ENCODE assay signal across 39 mouse cellular contexts in the genomic region with DNA sequence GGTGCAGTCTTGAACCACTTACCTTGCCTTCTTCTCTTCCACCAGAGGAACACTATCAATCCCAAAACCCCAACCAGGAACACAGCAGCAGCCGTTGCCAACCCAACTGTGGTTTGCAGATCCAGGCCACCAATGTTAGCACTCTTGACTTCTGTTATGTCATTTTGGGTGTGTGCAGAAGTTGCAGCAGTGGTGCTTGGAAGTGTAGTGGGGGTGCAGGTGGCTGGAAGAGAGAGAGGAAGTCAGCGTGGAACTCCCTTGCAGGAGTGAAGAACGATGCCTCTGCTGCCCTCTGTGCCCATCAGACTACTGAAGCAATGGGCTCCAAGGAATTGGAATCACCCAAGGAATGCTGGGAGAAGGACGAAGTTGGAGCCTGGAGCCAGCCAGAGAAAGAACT. TPM values are rescaled to one million over a fixed set of nuclear protein-coding genes. Genes with fewer than 3 reads are reported as not detected.
A peak's percentile ranks its signal among the peaks of the same experiment; 100 is the strongest.
DNase-seq lines count a peak whose midpoint lies in the region; ATAC-seq and TF ChIP-seq lines count a peak whose summit lies in the region.
"Had no signal": no experiment of that assay in that cellular context is flagged by ENCODE, and none has a peak within 500 bp of the region (broad histone marks: within the 10 kb centered on the region; RNA-seq: fewer than 3 reads in every experiment).

No protein-coding gene starts in this region.

- no peak overlapping the region for H3K27ac ChIP-seq in lung, postnatal 0 days (ENCODE audit: low read length)
- H3K27ac ChIP-seq in macrophage = peak overlapping the region; percentile 88
- no peak overlapping the region for H3K27ac ChIP-seq in forebrain, embryonic 12.5 days
- H3K27ac ChIP-seq: embryonic facial prominence, embryonic 13.5 days; hindbrain, embryonic 12.5 days; kidney, postnatal 0 days; left cerebral cortex, adult 2 months; limb, embryonic 13.5 days; midbrain, embryonic 12.5 days; neural tube, embryonic 13.5 days; stomach, embryonic 15.5 days had no signal

- intact Hi-C loops in left cerebral cortex, postnatal 36 days (cut with DNase I) = no loop called here

- H3K4me1 ChIP-seq in lung, postnatal 0 days (ENCODE audit: insufficient read depth, low read depth, low read length) = no peaks in the 10 kb centered on the region
- no peaks in the 10 kb centered on the region for H3K4me1 ChIP-seq in forebrain, embryonic 12.5 days
- H3K4me1 ChIP-seq: embryonic facial prominence, embryonic 13.5 days; hindbrain, embryonic 12.5 days; limb, embryonic 13.5 days; liver, embryonic 13.5 days; midbrain, embryonic 12.5 days; neural tube, embryonic 13.5 days; stomach, embryonic 15.5 days had no signal

- no peak for TF ChIP-seq CTCF in lung, postnatal 0 days (IDR thresholded peaks at IDR 0.05)

- no peak overlapping the region for H3K4me2 ChIP-seq in lung, postnatal 0 days (replicated peaks; ENCODE audit: low read depth, low read length)
- H3K4me2 ChIP-seq in forebrain, embryonic 12.5 days = no peak overlapping the region
- H3K4me2 ChIP-seq: embryonic facial prominence, embryonic 13.5 days; heart, embryonic 11.5 days; hindbrain, embryonic 12.5 days; limb, embryonic 13.5 days; liver, embryonic 13.5 days; lung, embryonic 14.5 days; midbrain, embryonic 12.5 days; neural tube, embryonic 13.5 days; stomach, embryonic 15.5 days had no signal

- H3K9me3 ChIP-seq in lung, postnatal 0 days (ENCODE audit: low read length) = no peaks in the 10 kb centered on the region
- H3K9me3 ChIP-seq in forebrain, embryonic 12.5 days = no peaks in the 10 kb centered on the region
- H3K9me3 ChIP-seq: embryonic facial prominence, embryonic 13.5 days; G1E; hindbrain, embryonic 12.5 days; limb, embryonic 13.5 days; liver, embryonic 13.5 days; midbrain, embryonic 12.5 days; neural tube, embryonic 13.5 days; stomach, embryonic 15.5 days had no signal

- WGBS in lung, postnatal 0 days = 70% methylated on average over 4 of the region's 4 CpGs
- 21% methylated on average over 4 of the region's 4 CpGs for WGBS in macrophage (ENCODE audit: missing documents)
- 94% methylated on average over 4 of the region's 4 CpGs for WGBS in forebrain, embryonic 12.5 days

- no peak overlapping the region for H3K4me3 ChIP-seq in lung, postnatal 0 days (ENCODE audit: low read depth, low read length)
- no peak overlapping the region for H3K4me3 ChIP-seq in macrophage (ENCODE audit: inconsistent target)
- no peak overlapping the region for H3K4me3 ChIP-seq in forebrain, embryonic 12.5 days (replicated peaks)
- H3K4me3 ChIP-seq: embryonic facial prominence, embryonic 13.5 days; hindbrain, embryonic 12.5 days; left cerebral cortex, adult 2 months; limb, embryonic 13.5 days; liver, embryonic 13.5 days; midbrain, embryonic 12.5 days; neural tube, embryonic 13.5 days; stomach, embryonic 15.5 days had no signal

- no peak overlapping the region for H3K9ac ChIP-seq in lung, postnatal 0 days (replicated peaks; ENCODE audit: low read depth)
- H3K9ac ChIP-seq in forebrain, embryonic 12.5 days = no peak overlapping the region
- H3K9ac ChIP-seq: embryonic facial prominence, embryonic 13.5 days; forebrain, postnatal 0 days; hindbrain, embryonic 12.5 days; limb, embryonic 13.5 days; liver, embryonic 13.5 days; lung, embryonic 14.5 days; midbrain, embryonic 12.5 days; neural tube, embryonic 13.5 days; stomach, embryonic 15.5 days had no signal

- DNase-seq in heart, adult 11 months = peak; percentile 91
- DNase-seq in heart, adult 8-10 months (ENCODE audit: low spot score) = no peak
- DNase-seq in lung, postnatal 0 days (ENCODE audit: low spot score) = peak; percentile 29
- no peak for DNase-seq in lung, postnatal 10 days
- peak; percentile 31 for DNase-seq in testis, postnatal 10 days (ENCODE audit: low spot score)
- no peak for DNase-seq in left cerebral cortex, postnatal 36 days (ENCODE audit: low spot score in 2 of 2)
- DNase-seq: adrenal gland, postnatal 14 days; cerebellum, adult 18-20 months; cerebellum, postnatal 10 days; embryo, embryonic 11 days; forebrain, postnatal 0 days; gastrocnemius, postnatal 10 days; heart, postnatal 36 days; kidney, adult 8-10 months; liver, embryonic 13.5 days; lung, embryonic 14.5 days; retina, postnatal 1 day; right cerebral cortex, postnatal 14 days; thymus, adult 18-20 months; thymus, postnatal 25 days had no signal

- H3K79me2 ChIP-seq in macrophage (ENCODE audit: inconsistent target) = peaks cover 14% of the 10 kb centered on the region; the same call in 1 of the 2 replicates

- no peak for ATAC-seq in lung, postnatal 0 days
- ATAC-seq in forebrain, embryonic 12.5 days (ENCODE audit: low FRiP score) = no peak
- ATAC-seq: forebrain, postnatal 0 days; intestine, embryonic 16.5 days; Patski had no signal

- no peaks in the 10 kb centered on the region for H3K27me3 ChIP-seq in lung, postnatal 0 days (replicated peaks; ENCODE audit: insufficient read depth, low read length)
- H3K27me3 ChIP-seq in forebrain, embryonic 12.5 days = no peaks in the 10 kb centered on the region
- H3K27me3 ChIP-seq: embryonic facial prominence, embryonic 13.5 days; hindbrain, embryonic 12.5 days; limb, embryonic 13.5 days; liver, embryonic 13.5 days; midbrain, embryonic 12.5 days; neural tube, embryonic 13.5 days; Patski; stomach, embryonic 15.5 days had no signal

- no peaks in the 10 kb centered on the region for H3K36me3 ChIP-seq in lung, postnatal 0 days (ENCODE audit: insufficient read depth, low read length)
- no peaks in the 10 kb centered on the region for H3K36me3 ChIP-seq in macrophage (ENCODE audit: inconsistent target)
- no peaks in the 10 kb centered on the region for H3K36me3 ChIP-seq in forebrain, embryonic 12.5 days (replicated peaks)
- H3K36me3 ChIP-seq: embryonic facial prominence, embryonic 13.5 days; G1E; hindbrain, embryonic 12.5 days; limb, embryonic 13.5 days; liver, embryonic 13.5 days; midbrain, embryonic 12.5 days; neural tube, embryonic 13.5 days; stomach, embryonic 15.5 days had no signal

- no peak for TF ChIP-seq EP300 in lung, postnatal 0 days (IDR thresholded peaks at IDR 0.05)

RNA-seq across cellular contexts. Expression of a gene that starts 5.0 kb away (rescaled TPM):
- total RNA-seq in heart, adult 8-10 months (2022) = 1 to 10 TPM in 3 of 4 experiments, under 1 TPM in 1; 0.87 to 4.1 (median 2.1) TPM
- polyA plus RNA-seq in lung, postnatal 0 days (2015; fragmentation: Nextera tagmentation; extraction: Ambion mirVana) = 12.5 and 12.6 TPM in 2 replicates
- total RNA-seq in macrophage (2018; cell fraction: chromatin; rRNA removed) = 10 to 100 TPM in 16 of 26 experiments, 1 to 10 TPM in 10; 1.7 to 73.9 (median 16.1) TPM
- 10 to 100 TPM in 13 of 26 experiments, 1 to 10 TPM in 13; 2.2 to 46.2 (median 13.9) TPM for total RNA-seq in macrophage (2018; cell fraction: cytosol; rRNA removed)
- 100 to 1,000 TPM in 1 of 26 experiments, 10 to 100 TPM in 22, 1 to 10 TPM in 3; 5.7 to 123 (median 28.7) TPM for total RNA-seq in macrophage (2018; cell fraction: nucleus; rRNA removed)
- 5.9 to 17.4 TPM (median 7.6 TPM) in 3 replicates for polyA plus RNA-seq in macrophage (2018)
- 0.13 and 0.22 TPM in 2 replicates for polyA plus RNA-seq in forebrain, embryonic 12.5 days (2016; fragmentation: Nextera tagmentation; extraction: Ambion mirVana)
- total RNA-seq in left cerebral cortex, postnatal 36 days (2021) = under 1 TPM in 1 of 2 experiments, not detected in 1; 0.20 TPM
- total RNA-seq: midbrain, postnatal 0 days had no signal

RNA-seq across cellular contexts. Expression of a gene that starts 26.8 kb away (rescaled TPM):
- 1 to 10 TPM in 2 of 4 experiments, under 1 TPM in 2; 0.44 to 2.8 (median 1.1) TPM for total RNA-seq in heart, adult 8-10 months (2022)
- 3.6 and 4.7 TPM in 2 replicates for polyA plus RNA-seq in lung, postnatal 0 days (2015; fragmentation: Nextera tagmentation; extraction: Ambion mirVana)
- 10 to 100 TPM in 16 of 26 experiments, 1 to 10 TPM in 10; 1.4 to 64.1 (median 16.3) TPM for total RNA-seq in macrophage (2018; cell fraction: chromatin; rRNA removed)
- total RNA-seq in macrophage (2018; cell fraction: cytosol; rRNA removed) = 10 to 100 TPM in 13 of 26 experiments, 1 to 10 TPM in 13; 2.0 to 33.1 (median 10.0) TPM
- total RNA-seq in macrophage (2018; cell fraction: nucleus; rRNA removed) = 10 to 100 TPM in 24 of 26 experiments, 1 to 10 TPM in 2; 4.3 to 95.8 (median 29.3) TPM
- polyA plus RNA-seq in macrophage (2018) = 7.2 to 9.0 TPM (median 7.9 TPM) in 3 replicates
- not detected in 2 replicates for polyA plus RNA-seq in forebrain, embryonic 12.5 days (2016; fragmentation: Nextera tagmentation; extraction: Ambion mirVana)
- total RNA-seq in left cerebral cortex, postnatal 36 days (2021) = not detected
- total RNA-seq: forebrain, postnatal 0 days; layer of hippocampus, postnatal 14 days; left cerebral cortex, adult 2 months; left cerebral cortex, postnatal 25 days; midbrain, postnatal 0 days had no signal
- polyA plus RNA-seq: brain, embryonic 14.5 days; embryonic facial prominence, embryonic 13.5 days; forebrain, embryonic 11.5 days; forebrain, postnatal 0 days; G1E; hindbrain, embryonic 12.5 days; limb, embryonic 13.5 days; midbrain, embryonic 12.5 days; midbrain, postnatal 0 days; neural tube, embryonic 13.5 days; Patski had no signal

RNA-seq across cellular contexts. Expression of a gene that starts 40.5 kb away (rescaled TPM):
- 1 to 10 TPM in 1 of 4 experiments, under 1 TPM in 2, not detected in 1; 0.65 to 5.4 (median 0.75) TPM for total RNA-seq in heart, adult 8-10 months (2022)
- 6.1 and 6.2 TPM in 2 replicates for polyA plus RNA-seq in lung, postnatal 0 days (2015; fragmentation: Nextera tagmentation; extraction: Ambion mirVana)
- total RNA-seq in macrophage (2018; cell fraction: chromatin; rRNA removed) = 10 to 100 TPM in 18 of 26 experiments, 1 to 10 TPM in 8; 2.1 to 29.2 (median 17.1) TPM
- total RNA-seq in macrophage (2018; cell fraction: cytosol; rRNA removed) = 10 to 100 TPM in 13 of 26 experiments, 1 to 10 TPM in 13; 3.3 to 27.0 (median 11.1) TPM
- 10 to 100 TPM in 22 of 26 experiments, 1 to 10 TPM in 4; 3.8 to 56.3 (median 20.0) TPM for total RNA-seq in macrophage (2018; cell fraction: nucleus; rRNA removed)
- polyA plus RNA-seq in macrophage (2018) = 12.2 to 15.9 TPM (median 14.4 TPM) in 3 replicates
- polyA plus RNA-seq in forebrain, embryonic 12.5 days (2016; fragmentation: Nextera tagmentation; extraction: Ambion mirVana) = not detected in 2 replicates
- total RNA-seq in left cerebral cortex, postnatal 36 days (2021) = not detected
- total RNA-seq: forebrain, postnatal 0 days; layer of hippocampus, postnatal 14 days; left cerebral cortex, adult 2 months; left cerebral cortex, postnatal 25 days; midbrain, postnatal 0 days had no signal
- polyA plus RNA-seq: embryonic facial prominence, embryonic 13.5 days; forebrain, embryonic 11.5 days; forebrain, postnatal 0 days; hindbrain, embryonic 12.5 days; midbrain, embryonic 12.5 days; Patski had no signal

RNA-seq across cellular contexts. Expression of a gene that starts 43.5 kb away (rescaled TPM):
- under 1 TPM; 0.31 to 0.57 (median 0.54) TPM for total RNA-seq in heart, adult 8-10 months (2022)
- polyA plus RNA-seq in lung, postnatal 0 days (2015; fragmentation: Nextera tagmentation; extraction: Ambion mirVana) = 2.4 and 4.3 TPM in 2 replicates
- total RNA-seq in macrophage (2018; cell fraction: chromatin; rRNA removed) = 10 to 100 TPM in 6 of 26 experiments, 1 to 10 TPM in 20; 2.9 to 15.9 (median 7.9) TPM
- 1 to 10 TPM; 1.1 to 3.2 (median 1.7) TPM for total RNA-seq in macrophage (2018; cell fraction: cytosol; rRNA removed)
- 10 to 100 TPM in 1 of 26 experiments, 1 to 10 TPM in 25; 2.1 to 12.1 (median 3.8) TPM for total RNA-seq in macrophage (2018; cell fraction: nucleus; rRNA removed)
- polyA plus RNA-seq in macrophage (2018) = 1.8 to 4.1 TPM (median 2.8 TPM) in 3 replicates
- 14.6 and 15.2 TPM in 2 replicates for polyA plus RNA-seq in forebrain, embryonic 12.5 days (2016; fragmentation: Nextera tagmentation; extraction: Ambion mirVana)
- total RNA-seq in left cerebral cortex, postnatal 36 days (2021) = 1 to 10 TPM; 4.6 to 7.2 TPM

RNA-seq across cellular contexts. Expression of a gene that starts 43.7 kb away (rescaled TPM):
- total RNA-seq in heart, adult 8-10 months (2022) = 10 to 100 TPM; 28.9 to 34.2 (median 31.4) TPM
- 12.2 and 13.7 TPM in 2 replicates for polyA plus RNA-seq in lung, postnatal 0 days (2015; fragmentation: Nextera tagmentation; extraction: Ambion mirVana)
- 10 to 100 TPM in 25 of 26 experiments, 1 to 10 TPM in 1; 8.4 to 35.4 (median 19.6) TPM for total RNA-seq in macrophage (2018; cell fraction: chromatin; rRNA removed)
- 10 to 100 TPM; 11.4 to 33.5 (median 25.0) TPM for total RNA-seq in macrophage (2018; cell fraction: cytosol; rRNA removed)
- 10 to 100 TPM; 12.1 to 46.5 (median 30.3) TPM for total RNA-seq in macrophage (2018; cell fraction: nucleus; rRNA removed)
- polyA plus RNA-seq in macrophage (2018) = 23.9 to 28.3 TPM (median 26.6 TPM) in 3 replicates
- 13.4 and 15.4 TPM in 2 replicates for polyA plus RNA-seq in forebrain, embryonic 12.5 days (2016; fragmentation: Nextera tagmentation; extraction: Ambion mirVana)
- 10 to 100 TPM; 33.5 to 42.8 TPM for total RNA-seq in left cerebral cortex, postnatal 36 days (2021)

Comparison
In these comparisons a context has a peak if more than half of its experiments do, and no peak if none do; other contexts are left out.
1. DNase-seq: peak in heart, adult 11 months (single experiment), lung, postnatal 0 days (single experiment) and testis, postnatal 10 days (single experiment); none in heart, adult 8-10 months (single experiment), lung, postnatal 10 days (single experiment) and left cerebral cortex, postnatal 36 days (0 of 2).